Mouse (Mus musculus) CH12.LX (cell line): ENCODE results near the gene Cox4i2. TPM values are rescaled to one million over a fixed set of nuclear protein-coding genes. Genes with fewer than 3 reads are reported as not detected.

Experiments
- DNase-seq: peaks from one replicate; pipeline ENCODE4 v3.0.0-alpha.2; 2013; ENCODE audit errors: extremely low read depth
- H3K27ac ChIP-seq: 2 replicates; pipeline ENCODE4 v1.5.1; 2012; ENCODE audit warnings: low read depth, mild to moderate bottlenecking, control low read depth, moderate library complexity; ENCODE audit not compliant: insufficient read depth
- H3K27me3 ChIP-seq: replicated peaks from 2 replicates; pipeline ENCODE3; 2012; ENCODE audit warnings: inconsistent platforms
- H3K36me3 ChIP-seq, 2 experiments: replicated peaks in 1 of 2; 2 replicates each; pipeline versions ENCODE3 to v1.6.1; 2012; ENCODE audit warnings: inconsistent platforms in 1 of 2, low read length in 1 of 2, mild to moderate bottlenecking in 1 of 2, mixed read lengths in 1 of 2, moderate library complexity in 1 of 2; ENCODE audit not compliant: control insufficient read depth in 1 of 2, insufficient read depth in 1 of 2
- H3K4me1 ChIP-seq, 2 experiments: 2 replicates each; pipeline ENCODE4 v1.6.1; 2012; ENCODE audit warnings: inconsistent platforms in 1 of 2, moderate library complexity in 1 of 2; ENCODE audit not compliant: insufficient read depth in 2 of 2, control insufficient read depth in 1 of 2
- H3K4me2 ChIP-seq: 2 replicates; pipeline ENCODE4 v1.6.1; 2012; ENCODE audit warnings: low read depth, mild to moderate bottlenecking, control low read depth; ENCODE audit not compliant: poor library complexity, insufficient read depth, severe bottlenecking
- H3K4me3 ChIP-seq, 3 experiments: fragments of 150-350 bp in 1 of 3; sonication (generic) in 1 of 3; replicated peaks in 1 of 3; 2 replicates each; pipeline versions ENCODE3 to v1.5.1; 2011 to 2012; ENCODE audit warnings: low read depth in 2 of 3, low read length in 2 of 3, mild to moderate bottlenecking in 2 of 3, moderate library complexity in 2 of 3, control low read depth in 1 of 3, improper control_type of control experiment in 1 of 3, inconsistent platforms in 1 of 3, mixed read lengths in 1 of 3; ENCODE audit not compliant: poor library complexity in 1 of 3
- H3K79me2 ChIP-seq: replicated peaks from 2 replicates; pipeline ENCODE4 v1.6.1; 2012; ENCODE audit warnings: mild to moderate bottlenecking, moderate library complexity; ENCODE audit not compliant: control insufficient read depth, poor library complexity, insufficient read depth, severe bottlenecking; ENCODE audit errors: extremely low read depth
- H3K9ac ChIP-seq: 2 replicates; pipeline ENCODE4 v1.6.1; 2012; ENCODE audit warnings: low read depth, mild to moderate bottlenecking, control low read depth, moderate library complexity; ENCODE audit not compliant: insufficient read depth
- H3K9me3 ChIP-seq: replicated peaks from 2 replicates; pipeline ENCODE3; 2012; ENCODE audit warnings: low read length, inconsistent platforms, mixed read lengths
- BHLHE40 ChIP-seq: IDR thresholded peaks from 2 replicates; pipeline ENCODE4 v1.6.1; 2011; ENCODE audit warnings: mild to moderate bottlenecking, low read depth, low read length, improper control_type of control experiment
- CHD1 ChIP-seq: IDR thresholded peaks from 2 replicates; pipeline ENCODE4 v1.6.1; 2012; ENCODE audit warnings: low read depth, low read length, improper control_type of control experiment, inconsistent platforms
- CHD2 ChIP-seq: IDR thresholded peaks from 2 replicates; pipeline ENCODE4 v1.6.1; 2011; ENCODE audit warnings: low read length, improper control_type of control experiment
- E2F4 ChIP-seq: IDR thresholded peaks from 2 replicates; pipeline ENCODE4 v1.6.1; 2011; ENCODE audit warnings: low read depth, low read length, improper control_type of control experiment; ENCODE audit not compliant: insufficient replicate concordance
- EP300 ChIP-seq: IDR thresholded peaks from 2 replicates; pipeline ENCODE4 v1.6.1; 2011; ENCODE audit warnings: low read length, improper control_type of control experiment
- ETS1 ChIP-seq: conservative IDR thresholded peaks from 2 replicates; pipeline ENCODE4 v1.6.1; 2012; ENCODE audit warnings: low read depth, mild to moderate bottlenecking, inconsistent platforms, low read length, improper control_type of control experiment, moderate library complexity
- GABPA ChIP-seq: IDR thresholded peaks from 2 replicates; pipeline ENCODE4 v1.6.1; 2012; ENCODE audit warnings: low read depth, low read length, improper control_type of control experiment, inconsistent platforms; ENCODE audit not compliant: insufficient replicate concordance
- HCFC1 ChIP-seq: IDR thresholded peaks from 2 replicates; pipeline ENCODE4 v1.6.1; 2012; ENCODE audit warnings: low read depth, mild to moderate bottlenecking, inconsistent platforms, low read length, improper control_type of control experiment
- IRF4 ChIP-seq: IDR thresholded peaks from 2 replicates; pipeline ENCODE4 v1.6.1; 2014; ENCODE audit warnings: low read depth, mild to moderate bottlenecking, inconsistent platforms, low read length, improper control_type of control experiment
- JUN ChIP-seq: IDR thresholded peaks from 2 replicates; pipeline ENCODE4 v1.6.1; 2011; ENCODE audit warnings: low read depth, mild to moderate bottlenecking, low read length, improper control_type of control experiment, moderate library complexity; ENCODE audit not compliant: insufficient read depth
- JUND ChIP-seq: conservative IDR thresholded peaks from 2 replicates; pipeline ENCODE4 v1.6.1; 2011; ENCODE audit warnings: low read depth, low read length, improper control_type of control experiment
- KAT2A ChIP-seq: IDR thresholded peaks from 2 replicates; pipeline ENCODE4 v1.6.1; 2012; ENCODE audit warnings: low read length, improper control_type of control experiment, inconsistent platforms; ENCODE audit not compliant: insufficient replicate concordance
- MAFK ChIP-seq: IDR thresholded peaks from 2 replicates; pipeline ENCODE4 v1.6.1; 2011; ENCODE audit warnings: low read length, improper control_type of control experiment; ENCODE audit not compliant: insufficient replicate concordance
- MAX ChIP-seq: IDR thresholded peaks from 2 replicates; pipeline ENCODE4 v1.6.1; 2011; ENCODE audit warnings: low read length, improper control_type of control experiment
- MAZ ChIP-seq: IDR thresholded peaks from 2 replicates; pipeline ENCODE4 v1.6.1; 2012; ENCODE audit warnings: low read depth, mild to moderate bottlenecking, inconsistent platforms, low read length, improper control_type of control experiment, moderate library complexity
- MYC ChIP-seq: IDR thresholded peaks from 2 replicates; pipeline ENCODE4 v1.6.1; 2011; ENCODE audit warnings: low read depth, mild to moderate bottlenecking, improper control_type of control experiment, low read length
- NRF1 ChIP-seq: IDR thresholded peaks from 2 replicates; pipeline ENCODE4 v1.6.1; 2014; ENCODE audit warnings: low read depth, mild to moderate bottlenecking, inconsistent platforms, low read length, improper control_type of control experiment, moderate library complexity
- PAX5 ChIP-seq: IDR thresholded peaks from 2 replicates; pipeline ENCODE4 v1.6.1; 2012; ENCODE audit warnings: low read length, inconsistent platforms, mixed read lengths
- POLR2A ChIP-seq: IDR thresholded peaks from 2 replicates; pipeline ENCODE4 v1.6.1; 2011; ENCODE audit warnings: low read depth, mild to moderate bottlenecking, improper control_type of control experiment, low read length
- POLR2AphosphoS2 ChIP-seq: IDR thresholded peaks from 2 replicates; pipeline ENCODE4 v1.6.1; 2011; ENCODE audit warnings: low read depth, low read length, improper control_type of control experiment
- RCOR1 ChIP-seq: conservative IDR thresholded peaks from 2 replicates; pipeline ENCODE4 v1.6.1; 2012; ENCODE audit warnings: low read depth, mild to moderate bottlenecking, inconsistent platforms, low read length, improper control_type of control experiment
- SIN3A ChIP-seq: IDR thresholded peaks from 2 replicates; pipeline ENCODE4 v1.6.1; 2012; ENCODE audit warnings: low read length, improper control_type of control experiment, inconsistent platforms
- TBP ChIP-seq: conservative IDR thresholded peaks from 2 replicates; pipeline ENCODE4 v1.6.1; 2011; ENCODE audit warnings: low read depth, low read length, improper control_type of control experiment
- TCF12 ChIP-seq: IDR thresholded peaks from 2 replicates; pipeline ENCODE4 v1.6.1; 2014; ENCODE audit warnings: low read depth, mild to moderate bottlenecking, inconsistent platforms, low read length, improper control_type of control experiment
- UBTF ChIP-seq: IDR thresholded peaks from 2 replicates; pipeline ENCODE4 v1.6.1; 2012; ENCODE audit warnings: low read depth, mild to moderate bottlenecking, inconsistent platforms, low read length, improper control_type of control experiment, moderate library complexity
- USF2 ChIP-seq: conservative IDR thresholded peaks from 2 replicates; pipeline ENCODE4 v1.6.1; 2011; ENCODE audit warnings: low read depth, low read length, improper control_type of control experiment
- ZKSCAN1 ChIP-seq: IDR thresholded peaks from 2 replicates; pipeline ENCODE4 v1.6.1; 2012; ENCODE audit warnings: low read depth, inconsistent platforms, low read length, improper control_type of control experiment, borderline replicate concordance
- ZMIZ1 ChIP-seq: IDR thresholded peaks from 2 replicates; pipeline ENCODE4 v1.6.1; 2012; ENCODE audit warnings: low read depth, mild to moderate bottlenecking, inconsistent platforms, low read length, improper control_type of control experiment
- dilution Hi-C: fragments of 300-500 bp; cut with MboI; formaldehyde crosslinking; loops from 2 replicates; pipeline ENCODE4 v1.14.3; 2020; ENCODE audit warnings: low sequenced_read_pairs; ENCODE audit not compliant: extremely low pct_unique_long_range_greater_than_20kb, extremely low pct_ligation_motif_present
- in situ Hi-C: fragments of 300-500 bp; cut with MboI; formaldehyde crosslinking; loops from 3 replicates; pipeline ENCODE4 v1.14.3; 2019; ENCODE audit warnings: low sequenced_read_pairs, low pct_ligation_motif_present, low pct_unique_long_range_greater_than_20kb, mixed read lengths
- polyA plus RNA-seq: library from polyadenylated mRNA; unstranded; fragments of >175 nt; gene quantifications from 2 replicates; pipeline ENCODE4 v1.2.1, GENCODE M21; 2012; ENCODE audit warnings: low read depth; ENCODE audit not compliant: insufficient read length
- total RNA-seq, 2 experiments: library from RNA; depleted of rRNA; stranded (reverse); fragments of 300-350 nt in 1 of 2; fragments of >200 nt in 1 of 2; gene quantifications; 2 replicates each; pipeline ENCODE4 v1.2.3; 2012 to 2014

The Cox4i2 gene
- total and polyA plus RNA-seq, 3 experiments = not detected

DNA sequence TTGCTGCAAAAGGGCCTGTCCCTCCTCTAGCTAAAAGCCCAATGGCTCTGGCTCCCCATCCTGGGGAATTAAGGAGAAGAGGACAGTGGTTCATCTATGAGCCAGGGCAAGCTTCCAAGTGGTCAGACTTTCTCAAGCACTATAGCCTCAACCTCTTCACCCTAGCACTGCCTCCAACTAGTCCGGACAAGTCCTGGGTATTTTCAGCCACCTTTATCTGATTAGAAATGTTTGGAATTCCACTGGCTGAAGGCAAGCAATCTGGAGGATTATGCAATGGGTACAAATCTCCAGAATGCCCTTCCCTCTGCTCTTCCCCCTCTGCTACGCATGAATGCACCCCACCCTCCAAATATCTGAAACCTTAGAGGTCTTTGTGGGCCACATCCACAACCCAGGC lies 38.5 kb downstream of the Cox4i2 start:
- TF ChIP-seq ZMIZ1 = no peak
- no peak for TF ChIP-seq MAX
- TF ChIP-seq JUN = no peak
- TF ChIP-seq UBTF = no peak
- H3K4me2 ChIP-seq = no peak overlapping the region
- H3K9ac ChIP-seq = no peak overlapping the region
- H3K36me3 ChIP-seq = peaks cover 25 to 50% of the 10 kb centered on the region in 2 experiments
- H3K27ac ChIP-seq = peak overlapping the region; percentile 24; the same call in 1 of the 2 replicates
- in situ Hi-C loops (no loop called here), dilution Hi-C loops (no loop called here)
- H3K4me1 ChIP-seq = peaks cover 78 to 99% of the 10 kb centered on the region in 2 experiments
- no peak overlapping the region for H3K4me3 ChIP-seq
- no peaks in the 10 kb centered on the region for H3K27me3 ChIP-seq
- H3K9me3 ChIP-seq = no peaks in the 10 kb centered on the region
- peaks cover 94% of the 10 kb centered on the region for H3K79me2 ChIP-seq
- DNase-seq = no peak

DNA sequence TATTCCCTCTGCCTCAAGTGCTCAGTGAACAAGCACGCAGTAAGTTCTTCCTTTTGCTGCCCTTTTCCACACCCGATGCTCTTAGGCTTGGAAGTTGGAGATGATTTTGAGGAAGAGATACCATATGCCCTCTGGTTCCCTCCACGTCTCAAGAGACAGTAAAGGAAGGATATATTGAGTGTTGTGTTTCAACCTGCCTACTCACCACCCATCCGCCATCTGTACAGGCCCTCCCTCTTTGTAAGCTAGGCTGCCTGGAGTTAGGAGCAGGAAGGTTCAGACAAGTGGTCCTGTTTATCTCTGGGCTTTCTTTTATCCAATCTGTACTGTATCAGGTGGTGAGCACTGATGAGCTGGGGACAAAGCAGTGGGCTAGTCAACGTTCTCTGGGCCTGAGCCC lies 39.4 kb downstream of the Cox4i2 start:
- H3K4me2 ChIP-seq = no peak overlapping the region

DNA sequence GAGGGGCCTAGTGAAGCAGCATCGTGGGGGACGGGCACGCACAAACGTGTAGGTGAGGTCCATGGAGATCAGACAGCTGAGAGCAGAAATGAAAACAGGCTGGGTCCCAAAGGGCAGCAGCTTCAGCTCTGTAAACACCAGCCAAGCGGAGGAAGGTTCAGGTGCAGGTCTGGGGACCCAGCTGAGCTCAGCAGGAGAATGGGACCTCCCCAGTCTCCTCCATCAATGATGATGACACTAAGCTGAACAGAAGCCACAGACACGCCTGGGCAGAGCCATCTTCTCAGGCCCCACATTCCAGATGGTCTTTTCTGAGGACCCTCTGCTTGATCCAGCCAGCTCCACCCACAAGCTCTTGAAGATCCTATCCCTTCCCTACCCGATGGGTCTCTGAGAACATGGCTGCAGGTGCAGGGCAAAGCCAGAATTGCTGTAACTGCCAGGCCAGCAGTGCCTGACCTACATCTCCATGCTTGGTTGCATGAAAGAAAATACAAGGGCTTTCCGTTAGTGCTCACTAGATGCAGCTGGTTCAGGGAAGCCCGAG lies 40.4 kb downstream of the Cox4i2 start:
- DNase-seq = peak; percentile 81
- Histone ChIP-seq H3K4me1 (peaks cover 65 to 84% of the 10 kb centered on the region in 2 experiments), H3K9me3 (no peaks in the 10 kb centered on the region), H3K36me3 (peaks cover 26 to 55% of the 10 kb centered on the region in 2 experiments), H3K4me3 (no peak overlapping the region), H3K4me2 (peak overlapping the region; percentile 47; the same call in 1 of the 2 replicates), H3K79me2 (peaks cover 93% of the 10 kb centered on the region), H3K27me3 (no peaks in the 10 kb centered on the region), H3K27ac (peak overlapping the region; percentile 96), H3K9ac (peak overlapping the region; percentile 34; the same call in 1 of the 2 replicates)
- in situ Hi-C loops = no loop called here
- dilution Hi-C loops = no loop called here
- TF ChIP-seq TBP (no peak), PAX5 (no peak), CHD2 (no peak), UBTF (no peak), RCOR1 (no peak; the same call in none of the 2 replicates), IRF4 (peak; percentile 78), MYC (no peak), E2F4 (no peak), KAT2A (0 out of 2 replicates have a peak, but pooled peaks have one; percentile 24), JUND (no peak), HCFC1 (peak; percentile 17; the same call in 1 of the 2 replicates), EP300 (peak; percentile 76), MAZ (0 out of 2 replicates have a peak, but pooled peaks have one; percentile 16), TCF12 (peak; percentile 93), MAFK (no peak), POLR2A (peak; percentile 29; the same call in 1 of the 2 replicates)

More for the DNA sequence above, 39.4 kb downstream of the Cox4i2 start:
- dilution Hi-C loops = no loop called here
- Histone ChIP-seq H3K9me3 (no peaks in the 10 kb centered on the region), H3K27me3 (no peaks in the 10 kb centered on the region)
- no peak for TF ChIP-seq IRF4
- no peak for TF ChIP-seq TBP
- TF ChIP-seq TCF12 = no peak
- TF ChIP-seq GABPA = no peak
- TF ChIP-seq MAX = no peak
- no peak for TF ChIP-seq USF2
- TF ChIP-seq EP300 = no peak
- TF ChIP-seq CHD1 = no peak
- TF ChIP-seq POLR2A = no peak
- no peak for TF ChIP-seq ZKSCAN1
- no peak for TF ChIP-seq PAX5
- TF ChIP-seq SIN3A = no peak
- no peak for TF ChIP-seq POLR2AphosphoS2
- TF ChIP-seq E2F4 = no peak
- TF ChIP-seq ETS1 = no peak
- no peak for TF ChIP-seq RCOR1
- no peak for TF ChIP-seq BHLHE40
- TF ChIP-seq NRF1 = no peak
- TF ChIP-seq, all 38 proteins: peak for 0
- Histone ChIP-seq H3K4me3 (no peak overlapping the region), H3K79me2 (peaks cover 93% of the 10 kb centered on the region), H3K9ac (no peak overlapping the region), H3K27ac (peak overlapping the region; percentile 32), H3K36me3 (peaks cover 29 to 55% of the 10 kb centered on the region in 2 experiments), H3K4me1 (peaks cover 73 to 94% of the 10 kb centered on the region in 2 experiments)
- DNase-seq = no peak
- in situ Hi-C loops = no loop called here
